Mouse (Mus musculus) adrenal gland, adult 8-10 months (tissue): ENCODE results near the gene Naa60. TPM values are rescaled to one million over a fixed set of nuclear protein-coding genes. Genes with fewer than 3 reads are reported as not detected.

Experiments used
- DNase-seq: peaks from one replicate; pipeline ENCODE4 v3.0.0; 2022
- microRNA-seq, 2 experiments: library from miRNA; unstranded; fragments of <30 nt; microRNA quantifications; one replicate each; pipeline ENCODE4 v1.2.0; 2022
- total RNA-seq, 4 experiments: library from RNA; stranded (reverse); gene quantifications; 2 replicates each; pipeline ENCODE4 v1.2.4; 2022

The Naa60 gene
- total RNA-seq, 4 experiments from 2014 or later: 96.5 to 162 (median 105) TPM

DNA sequence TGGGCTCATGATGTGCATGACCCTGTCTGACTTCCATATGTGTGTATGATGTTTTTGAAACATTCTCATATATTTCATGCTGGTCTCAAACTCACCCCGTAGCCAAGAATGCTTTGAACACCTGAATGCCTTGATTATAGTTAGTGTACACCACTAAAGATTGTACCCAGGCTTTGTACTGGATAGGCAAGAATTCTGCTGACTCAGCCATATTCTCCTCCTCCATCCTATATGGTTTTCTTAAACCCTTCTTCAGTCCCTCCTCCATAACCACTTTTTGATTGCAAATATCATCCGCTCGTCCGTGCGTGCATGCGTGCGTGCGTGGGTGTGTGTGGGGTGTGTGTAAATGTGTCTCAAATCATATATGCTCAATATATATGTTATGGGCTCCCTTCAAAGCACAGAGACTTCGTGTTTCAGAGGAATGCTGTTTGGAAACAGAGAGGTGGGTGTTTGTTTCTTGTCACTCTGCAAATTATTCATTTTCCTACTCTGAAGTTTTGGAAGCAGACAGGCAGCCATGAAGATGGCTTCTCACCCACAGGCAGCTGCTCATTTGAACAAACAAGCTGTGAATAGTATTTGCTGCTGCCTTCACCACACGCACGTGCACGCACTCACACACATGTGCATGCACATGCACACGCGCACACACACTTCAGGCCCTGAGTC, 19.6 kb downstream of the Naa60 start:
- DNase-seq: no peak

GRCm38 (mm10) chr16:3893739-3894138, 21.6 kb downstream of the Naa60 start:
- no peak for DNase-seq

DNA sequence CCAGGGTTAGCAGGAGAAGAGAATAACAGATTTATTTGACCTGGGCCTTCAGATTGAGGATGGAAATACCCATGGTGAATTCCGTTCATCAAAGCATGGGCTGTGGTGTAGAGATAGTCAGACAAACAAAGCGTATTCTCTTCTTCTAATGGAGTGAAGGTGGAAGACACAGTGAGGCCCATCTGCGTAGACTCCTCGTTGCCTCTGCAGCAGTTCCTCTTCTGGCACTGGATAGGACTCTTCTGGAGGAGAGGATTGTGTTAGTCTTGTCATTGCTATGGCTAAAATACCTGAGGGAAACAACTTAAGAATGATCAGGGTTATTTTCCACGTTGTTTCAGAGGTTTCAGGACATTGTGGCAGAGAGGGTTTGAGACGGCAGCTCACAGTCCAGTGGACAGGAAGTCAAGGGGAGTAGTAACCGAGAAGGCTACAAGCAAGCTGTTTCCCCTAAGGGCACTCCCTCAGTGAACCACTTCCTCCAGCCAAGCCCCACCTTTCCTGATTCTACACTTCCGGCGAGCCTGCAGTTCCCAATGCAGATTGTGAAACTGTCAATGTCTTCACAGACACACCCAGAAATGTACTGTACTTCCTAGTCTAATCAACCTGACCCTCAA, 23.1 kb downstream of the Naa60 start:
- DNase-seq: no peak

DNA sequence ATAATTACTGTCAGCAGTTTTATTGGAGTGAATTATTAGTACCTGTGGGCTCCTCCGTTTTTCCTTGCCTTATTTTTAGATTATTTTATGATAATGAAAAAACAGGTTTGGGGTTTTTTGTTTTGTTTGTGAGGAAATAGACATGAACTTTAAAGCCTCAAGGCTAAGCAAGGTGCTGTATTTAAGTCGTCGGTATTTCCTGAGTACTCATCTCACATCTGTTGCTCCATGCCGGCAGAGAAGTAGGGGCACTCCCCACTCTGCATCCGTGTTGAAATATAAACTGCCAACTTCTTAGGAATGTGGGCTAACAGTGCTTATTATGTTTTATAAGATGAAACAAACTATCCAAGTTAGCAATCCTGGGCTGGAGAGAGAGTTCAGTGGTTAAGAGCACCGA, 23.9 kb downstream of the Naa60 start:
- no peak for DNase-seq

- no peak for DNase-seq
Observed at GRCm38 (mm10) chr16:3896553-3896952, 24.4 kb downstream of the Naa60 start.

- DNase-seq: no peak
Observed at GRCm38 (mm10) chr16:3907471-3907870, 35.3 kb downstream of the Naa60 start.

DNA sequence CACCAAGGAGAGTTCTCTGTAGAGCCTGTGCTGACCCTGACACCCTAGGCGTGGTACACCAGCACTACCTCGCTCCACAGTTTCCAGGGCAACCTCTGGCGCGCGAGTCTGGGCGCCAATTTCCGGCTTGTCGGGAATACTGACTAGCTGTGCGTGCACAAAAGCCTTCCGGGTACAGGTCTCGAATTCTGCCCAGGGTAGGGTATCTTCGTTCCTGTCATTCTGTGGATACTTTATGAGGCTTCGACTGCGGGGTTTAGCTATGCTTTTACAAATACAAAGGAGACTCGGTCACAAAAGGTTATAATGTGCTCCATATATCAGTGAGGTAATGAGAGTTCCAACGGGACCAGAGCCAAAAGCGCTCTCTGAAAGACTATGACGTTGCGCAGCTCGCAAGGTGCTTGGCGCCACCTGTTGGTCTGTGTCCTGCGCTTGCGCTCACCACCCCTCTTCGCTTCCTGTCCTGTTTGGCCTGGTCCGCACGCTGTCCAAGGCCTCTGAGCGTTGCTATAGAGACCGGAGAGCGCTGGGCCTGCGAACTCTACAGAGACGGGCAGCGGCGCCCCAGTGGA, 36.4 kb downstream of the Naa60 start, which contains the start of the genes 1700037C18Rik and Cluap1:
Gene 1700037C18Rik (minus strand): TSS at position 153 of the 575 bp plus-strand sequence.
Gene Cluap1 (plus strand): TSS at position 265 of the 575 bp plus-strand sequence.
- DNase-seq: peak; percentile 95

GRCm38 (mm10) chr16:3909118-3909517, 36.9 kb downstream of the Naa60 start:
- no peak for DNase-seq

DNA sequence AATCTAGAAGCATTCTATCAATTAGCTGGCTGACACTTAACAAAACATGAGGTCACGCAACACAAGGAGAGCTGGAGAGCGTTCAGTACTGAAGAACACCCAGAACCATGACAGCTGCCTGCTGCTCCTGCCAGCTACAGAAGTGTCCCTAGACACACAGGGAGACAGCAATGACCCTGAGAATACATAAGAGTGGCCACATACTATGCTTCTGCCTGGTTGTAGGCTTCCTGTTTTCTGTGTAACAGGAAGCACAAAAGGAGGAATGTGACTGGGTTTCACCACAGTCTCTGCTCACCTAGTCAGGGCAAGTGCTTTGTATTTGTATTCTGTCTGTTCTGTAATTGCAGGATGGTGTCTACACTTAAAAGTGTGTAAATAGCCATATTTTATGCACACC, 48.6 kb downstream of the Naa60 start:
- no peak for DNase-seq

DNA sequence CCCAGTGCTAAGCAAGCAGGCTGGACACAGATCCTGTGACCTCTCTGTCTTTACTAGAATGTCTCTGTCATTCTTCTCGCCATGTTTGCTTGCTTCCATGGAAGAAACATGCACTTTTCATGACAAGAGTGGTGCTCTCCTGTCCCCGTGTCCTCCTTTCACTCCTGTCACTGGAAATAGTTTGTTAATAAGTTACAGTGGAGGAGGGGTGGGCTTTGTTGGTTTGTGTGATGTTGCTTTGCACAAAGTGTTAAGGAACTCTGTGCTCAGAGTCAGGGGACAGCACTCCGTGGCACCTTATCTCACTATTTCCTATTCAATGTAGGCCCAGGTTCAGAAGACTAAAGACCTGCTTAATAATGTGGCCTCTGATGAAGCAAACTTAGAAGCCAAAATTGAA, 51.3 kb downstream of the Naa60 start:
- DNase-seq: no peak

- DNase-seq: no peak
Observed at GRCm38 (mm10) chr16:3923966-3924365, 51.8 kb downstream of the Naa60 start.

GRCm38 (mm10) chr16:3928582-3928981, 56.4 kb downstream of the Naa60 start:
- no peak for DNase-seq

DNA sequence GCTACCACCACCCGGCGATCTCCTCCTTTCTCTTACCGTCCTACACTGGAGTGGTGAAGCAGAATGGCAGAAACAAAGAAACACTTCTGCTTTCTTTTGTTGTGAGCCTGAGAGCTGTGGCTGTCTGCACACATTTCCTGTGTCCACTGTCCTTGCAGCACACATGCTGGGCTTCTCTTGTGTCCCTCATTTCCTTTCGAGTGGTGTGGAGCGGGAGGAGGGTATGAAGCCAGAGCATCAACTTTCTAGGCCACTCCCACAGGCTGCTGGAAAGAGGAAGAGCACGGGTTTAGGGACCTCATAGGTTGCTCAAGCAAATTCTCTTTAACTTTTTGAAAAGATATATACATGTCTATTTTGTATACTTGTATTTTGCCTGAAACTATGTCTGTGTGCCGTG, 57.0 kb downstream of the Naa60 start:
- no peak for DNase-seq

DNA sequence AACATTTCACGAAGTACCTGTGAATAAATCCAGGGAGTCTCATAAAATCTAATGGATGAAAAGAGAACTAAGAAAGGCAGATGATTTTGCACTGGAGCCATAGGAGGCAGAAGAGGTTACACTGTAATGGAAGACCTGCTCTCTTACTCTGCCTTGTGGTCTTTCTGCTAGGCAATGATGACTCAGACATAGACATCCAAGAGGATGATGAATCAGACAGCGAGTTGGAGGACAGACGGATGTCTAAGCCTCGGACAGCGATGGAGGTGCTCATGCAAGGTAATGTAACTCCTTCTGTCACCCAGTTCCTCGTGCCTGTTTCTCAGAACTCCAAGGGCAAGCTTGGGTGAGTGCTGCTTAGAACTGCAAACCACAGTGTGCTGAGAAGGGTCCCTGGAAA, 61.4 kb downstream of the Naa60 start:
- peak; percentile 32 for DNase-seq

DNA sequence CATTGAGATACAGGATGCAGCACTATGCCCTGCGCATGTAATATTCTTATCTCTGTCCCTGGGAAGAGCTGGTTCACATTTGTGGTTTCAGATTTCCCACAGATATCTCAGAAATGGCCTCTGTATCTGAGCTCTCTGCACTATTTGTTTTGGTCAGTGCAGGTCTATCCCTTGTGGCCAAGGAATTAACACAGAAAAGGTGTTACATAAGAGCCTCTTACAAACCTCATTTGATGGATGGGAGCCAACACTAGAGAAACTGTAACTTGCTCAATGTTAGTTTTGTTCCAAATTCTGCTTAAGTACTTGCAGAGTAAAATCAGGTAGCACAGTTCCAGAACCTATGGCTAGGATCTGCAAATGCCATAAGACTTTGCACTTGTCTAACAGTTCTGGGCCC, 61.9 kb downstream of the Naa60 start:
- no peak for DNase-seq

DNA sequence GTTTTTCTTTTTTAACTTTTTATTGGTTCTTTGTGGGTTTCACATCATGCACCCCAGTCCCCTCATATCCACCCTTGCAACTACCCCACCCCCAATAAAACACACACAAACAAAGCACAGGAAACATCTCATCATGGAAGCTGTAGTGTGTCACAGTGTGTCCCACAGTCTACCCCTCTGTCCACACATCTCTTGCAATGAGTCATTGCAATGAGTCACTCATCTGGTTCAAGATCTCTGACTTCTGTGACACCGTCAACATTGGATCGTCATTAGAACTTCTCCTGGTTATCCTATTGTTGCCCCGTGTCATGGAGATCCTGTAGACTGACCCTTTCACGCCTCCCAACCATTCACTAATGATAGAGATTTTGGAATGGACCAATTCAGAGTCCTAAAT, 62.5 kb downstream of the Naa60 start:
- no peak for DNase-seq

- no peak for DNase-seq
Observed at GRCm38 (mm10) chr16:3951141-3951540, 79.0 kb downstream of the Naa60 start.

Small RNA genes within 50 kb of the gene (microRNA-seq; reads per million reads assigned to microRNA genes)
- 0 reads per million in 2 experiments for gene Gm23493

Other genes with a start within 250 kb of the Naa60 start
- gene Mefv, start 154.3 kb upstream of the Naa60 start, total RNA-seq: under 1 TPM in 1 of 4 experiments, not detected in 3; 0.19 TPM
- 10 to 100 TPM; 19.2 to 33.5 (median 28.1) TPM for gene Zfp263, start 128.3 kb upstream of the Naa60 start, total RNA-seq
- gene Olfr15, start 41.5 kb upstream of the Naa60 start, total RNA-seq: not detected
- 10 to 100 TPM in 2 of 4 experiments, 1 to 10 TPM in 2; 6.2 to 22.0 (median 13.8) TPM for gene Zfp174, start 25.1 kb upstream of the Naa60 start, total RNA-seq
- gene Zfp597, start 12.2 kb downstream of the Naa60 start, total RNA-seq: 10 to 100 TPM; 18.9 to 25.4 (median 21.3) TPM
- gene Gm20695, start 12.3 kb downstream of the Naa60 start, total RNA-seq: 1 to 10 TPM; 1.6 to 2.2 (median 2.1) TPM
- gene 1700037C18Rik, start 36.3 kb downstream of the Naa60 start, total RNA-seq: 1 to 10 TPM; 3.6 to 9.3 (median 5.5) TPM
- 10 to 100 TPM; 20.5 to 26.2 (median 22.8) TPM for gene Cluap1, start 36.4 kb downstream of the Naa60 start, total RNA-seq
- 1 to 10 TPM; 3.0 to 6.3 (median 3.8) TPM for gene Nlrc3, start 104.3 kb downstream of the Naa60 start, total RNA-seq
- 10 to 100 TPM; 22.0 to 41.0 (median 29.6) TPM for gene Slx4, start 131.4 kb downstream of the Naa60 start, total RNA-seq
- not detected for gene Dnase1, start 164.6 kb downstream of the Naa60 start, total RNA-seq
- 100 to 1,000 TPM; 151 to 221 (median 194) TPM for gene Trap1, start 205.5 kb downstream of the Naa60 start, total RNA-seq